Mouse (Mus musculus) hindbrain, embryonic 11.5 days (tissue): ENCODE measurements at regions not wholly inside any gene's neighbourhood (a gene's known extent, or its start where the extent isn't known, plus 50 kb on each side); places are given as distances from the start of the nearest gene placed in this dataset.

Source experiments
- ATAC-seq: fragments of 200-750 bp; cut with Nextera tagmentation; 2 replicates; pipeline ENCODE4 v1.8.0; 2017; ENCODE audit warnings: mild to moderate bottlenecking, moderate TSS enrichment, moderate library complexity; ENCODE audit not compliant: low FRiP score
- DNase-seq: peaks from one replicate; pipeline ENCODE4 v3.0.0-alpha.2; 2015; ENCODE audit warnings: low spot score
- H3K27ac ChIP-seq: fragments of 300-500 bp; sonication (generic); 2 replicates; pipeline ENCODE4 v1.5.1; 2014; ENCODE audit warnings: mild to moderate bottlenecking, low read depth, low read length
- H3K27me3 ChIP-seq: fragments of 300-500 bp; sonication (generic); 2 replicates; pipeline ENCODE4 v1.6.1; 2014; ENCODE audit warnings: mild to moderate bottlenecking, low read length, moderate library complexity, mixed read lengths; ENCODE audit not compliant: control insufficient read depth, insufficient read depth
- H3K36me3 ChIP-seq: fragments of 300-500 bp; sonication (generic); 2 replicates; pipeline ENCODE4 v1.6.1; 2014; ENCODE audit warnings: mild to moderate bottlenecking, low read length, moderate library complexity, mixed read lengths; ENCODE audit not compliant: control insufficient read depth, insufficient read depth
- H3K4me1 ChIP-seq: fragments of 300-500 bp; sonication (generic); replicated peaks from 2 replicates; pipeline ENCODE4 v1.6.1; 2014; ENCODE audit warnings: low read length, mixed read lengths; ENCODE audit not compliant: control insufficient read depth, insufficient read depth
- H3K4me2 ChIP-seq: fragments of 300-500 bp; sonication (generic); replicated peaks from 2 replicates; pipeline ENCODE4 v1.6.1; 2014; ENCODE audit warnings: mild to moderate bottlenecking, low read depth, low read length
- H3K4me3 ChIP-seq: fragments of 300-500 bp; sonication (generic); 2 replicates; pipeline ENCODE4 v1.5.1; 2014; ENCODE audit warnings: low read depth, low read length
- H3K9ac ChIP-seq: fragments of 300-500 bp; sonication (generic); 2 replicates; pipeline ENCODE4 v1.6.1; 2014; ENCODE audit warnings: low read depth, low read length
- H3K9me3 ChIP-seq: fragments of 300-500 bp; sonication (generic); 2 replicates; pipeline ENCODE4 v1.6.1; 2016; ENCODE audit warnings: low read length; ENCODE audit not compliant: control insufficient read depth
- WGBS: fragments of 180-500 bp; shearing (Covaris S2); extraction: QIAGEN DNeasy Blood & Tissue Kit; methylation state at CpG from one replicate; pipeline ENCODE4 v1.1.7; 2014; 5-methylcytosine and 5-hydroxymethylcytosine counted together

- Histone ChIP-seq H3K9ac (no peak overlapping the region), H3K36me3 (no peaks in the 10 kb centered on the region), H3K27ac (no peak overlapping the region), H3K9me3 (no peaks in the 10 kb centered on the region), H3K4me1 (no peaks in the 10 kb centered on the region), H3K27me3 (no peaks in the 10 kb centered on the region), H3K4me2 (no peak overlapping the region), H3K4me3 (no peak overlapping the region)
- DNase-seq (no peak), ATAC-seq (no peak)
Measured at GRCm38 (mm10) chr10:37282951-37283350, 144.2 kb upstream of the Marcks start.

- Histone ChIP-seq H3K9me3 (no peaks in the 10 kb centered on the region), H3K27me3 (no peaks in the 10 kb centered on the region), H3K9ac (no peak overlapping the region), H3K27ac (no peak overlapping the region), H3K4me2 (no peak overlapping the region), H3K4me3 (no peak overlapping the region), H3K4me1 (no peaks in the 10 kb centered on the region), H3K36me3 (no peaks in the 10 kb centered on the region)
- WGBS, result 90% methylated on average over 4 of the region's 4 CpGs
- ATAC-seq (no peak), DNase-seq (no peak)
Measured at GRCm38 (mm10) chr10:37280823-37281222, 142.1 kb upstream of the Marcks start.

- no peaks in the 10 kb centered on the region for H3K36me3 ChIP-seq
- no peak overlapping the region for H3K27ac ChIP-seq
- no peaks in the 10 kb centered on the region for H3K9me3 ChIP-seq
- no peak overlapping the region for H3K4me3 ChIP-seq
- ATAC-seq, result no peak
- no peak for DNase-seq
- no peaks in the 10 kb centered on the region for H3K4me1 ChIP-seq
- 87% methylated on average over 6 of the region's 6 CpGs for WGBS
- H3K9ac ChIP-seq, result no peak overlapping the region
- H3K4me2 ChIP-seq, result no peak overlapping the region
- no peaks in the 10 kb centered on the region for H3K27me3 ChIP-seq
Measured at GRCm38 (mm10) chr10:37280150-37280820, 141.6 kb upstream of the Marcks start.

GRCm38 (mm10) chr10:37279316-37279715 is 140.6 kb upstream of the Marcks start:
- Histone ChIP-seq H3K27ac (no peak overlapping the region), H3K9ac (no peak overlapping the region), H3K4me3 (no peak overlapping the region), H3K4me1 (no peaks in the 10 kb centered on the region), H3K36me3 (no peaks in the 10 kb centered on the region), H3K4me2 (no peak overlapping the region), H3K9me3 (no peaks in the 10 kb centered on the region), H3K27me3 (no peaks in the 10 kb centered on the region)
- no peak for DNase-seq
- ATAC-seq, result no peak
- 66% methylated on average over 1 of the region's 1 CpGs for WGBS

GRCm38 (mm10) chr10:37275857-37276256 is 137.1 kb upstream of the Marcks start:
- Histone ChIP-seq H3K36me3 (no peaks in the 10 kb centered on the region), H3K4me3 (no peak overlapping the region), H3K27ac (no peak overlapping the region), H3K9ac (no peak overlapping the region), H3K9me3 (no peaks in the 10 kb centered on the region), H3K4me2 (no peak overlapping the region), H3K4me1 (no peaks in the 10 kb centered on the region), H3K27me3 (no peaks in the 10 kb centered on the region)
- WGBS, result 89% methylated on average over 1 of the region's 1 CpGs
- DNase-seq (no peak), ATAC-seq (no peak)

- Histone ChIP-seq H3K9me3 (no peaks in the 10 kb centered on the region), H3K27me3 (no peaks in the 10 kb centered on the region), H3K9ac (no peak overlapping the region), H3K4me3 (no peak overlapping the region), H3K36me3 (no peaks in the 10 kb centered on the region), H3K4me1 (no peaks in the 10 kb centered on the region), H3K4me2 (no peak overlapping the region), H3K27ac (no peak overlapping the region)
- ATAC-seq, result no peak
- 84% methylated on average over 7 of the region's 7 CpGs for WGBS
- no peak for DNase-seq
Measured at GRCm38 (mm10) chr10:37275271-37275670, 136.6 kb upstream of the Marcks start.

- Histone ChIP-seq H3K27me3 (no peaks in the 10 kb centered on the region), H3K9me3 (no peaks in the 10 kb centered on the region), H3K4me1 (no peaks in the 10 kb centered on the region), H3K36me3 (no peaks in the 10 kb centered on the region), H3K9ac (no peak overlapping the region), H3K4me2 (no peak overlapping the region), H3K27ac (no peak overlapping the region), H3K4me3 (no peak overlapping the region)
- DNase-seq, result no peak
- 67% methylated on average over 1 of the region's 1 CpGs for WGBS
- ATAC-seq, result no peak
Measured at GRCm38 (mm10) chr10:37271967-37272366, 133.2 kb upstream of the Marcks start.

- Histone ChIP-seq H3K4me1 (no peaks in the 10 kb centered on the region), H3K4me2 (no peak overlapping the region), H3K9ac (no peak overlapping the region), H3K27ac (no peak overlapping the region), H3K9me3 (no peaks in the 10 kb centered on the region), H3K4me3 (no peak overlapping the region), H3K36me3 (no peaks in the 10 kb centered on the region), H3K27me3 (no peaks in the 10 kb centered on the region)
- ATAC-seq (no peak), DNase-seq (no peak)
- 84% methylated on average over 10 of the region's 10 CpGs for WGBS
Measured at GRCm38 (mm10) chr10:37270236-37271000, 131.7 kb upstream of the Marcks start.

GRCm38 (mm10) chr10:37266909-37267308 is 128.2 kb upstream of the Marcks start:
- WGBS, result 74% methylated on average over 1 of the region's 1 CpGs
- Histone ChIP-seq H3K4me3 (no peak overlapping the region), H3K27ac (no peak overlapping the region; the same call in 1 of the 2 replicates), H3K9me3 (no peaks in the 10 kb centered on the region), H3K4me2 (no peak overlapping the region), H3K9ac (no peak overlapping the region), H3K36me3 (no peaks in the 10 kb centered on the region), H3K27me3 (no peaks in the 10 kb centered on the region), H3K4me1 (no peaks in the 10 kb centered on the region)
- DNase-seq (no peak), ATAC-seq (no peak)
